Mouse (Mus musculus): ENCODE measurements around the gene Erap1.
"Not testable (repeated sequence)": the region's sequence is repeated elsewhere in the genome, so short reads cannot be mapped to it uniquely, and the experiment has no call there.

- TF ChIP-seq MAX (IDR thresholded peaks at IDR 0.05; ENCODE audit: low read depth); POLR2A (IDR thresholded peaks at IDR 0.05; ENCODE audit: insufficient read length, low read depth); POLR2AphosphoS2 (IDR thresholded peaks at IDR 0.05; ENCODE audit: insufficient read length, low read depth); REST (IDR thresholded peaks at IDR 0.05; ENCODE audit: insufficient read depth, insufficient read length); MYOD1 (IDR thresholded peaks at IDR 0.05; ENCODE audit: control insufficient read depth in 1 of 3, insufficient read length in 2 of 3, low read depth in 2 of 3); USF1 (IDR thresholded peaks at IDR 0.05; ENCODE audit: low read depth); CEBPB (IDR thresholded peaks at IDR 0.05; ENCODE audit: insufficient read depth, poor library complexity, severe bottlenecking): not testable (repeated sequence)
These were observed 48.0 kb upstream of the Erap1 start for GRCm38 (mm10) chr13:74591401-74591821.

All from myocyte (in vitro differentiated cells).